Mouse (Mus musculus) liver, embryonic 14.5 days (tissue): ENCODE measurements at regions not wholly inside any gene's neighbourhood (a gene's known extent, or its start where the extent isn't known, plus 50 kb on each side); places are given as distances from the start of the nearest gene placed in this dataset.

ENCODE experiments used
- ATAC-seq: fragments of 200-750 bp; cut with Nextera tagmentation; 2 replicates; pipeline ENCODE4 v1.8.0; 2017; ENCODE audit warnings: moderate number of reproducible peaks, mild to moderate bottlenecking, moderate library complexity; ENCODE audit not compliant: insufficient read depth
- DNase-seq, 3 experiments: peaks; one replicate each; pipeline ENCODE4 v3.0.0-alpha.2; 2012 to 2013; ENCODE audit warnings: low read depth in 3 of 3, low spot score in 3 of 3
- H3K27ac ChIP-seq: fragments of 300-500 bp; sonication (generic); 2 replicates; pipeline ENCODE4 v1.5.1; 2014; ENCODE audit warnings: moderate library complexity, mild to moderate bottlenecking, control low read depth, inconsistent platforms
- H3K27me3 ChIP-seq: fragments of 300-500 bp; sonication (generic); 2 replicates; pipeline ENCODE4 v1.6.1; 2014; ENCODE audit warnings: mild to moderate bottlenecking, low read length, moderate library complexity; ENCODE audit not compliant: control insufficient read depth, insufficient read depth
- H3K36me3 ChIP-seq: fragments of 300-500 bp; sonication (generic); replicated peaks from 2 replicates; pipeline ENCODE4 v1.6.1; 2014; ENCODE audit warnings: low read depth; ENCODE audit not compliant: control insufficient read depth, insufficient read depth
- H3K4me1 ChIP-seq, 2 experiments: fragments of 200-500 bp in 1 of 2; fragments of 300-500 bp in 1 of 2; sonication (generic) in 1 of 2; replicated peaks; 2 replicates each; pipeline ENCODE4 v1.6.1; 2012 to 2014; ENCODE audit warnings: antibody characterized with exemption in 1 of 2, inconsistent platforms in 1 of 2, low read length in 1 of 2; ENCODE audit not compliant: control insufficient read depth in 2 of 2, insufficient read depth in 2 of 2
- H3K4me2 ChIP-seq: fragments of 300-500 bp; sonication (generic); 2 replicates; pipeline ENCODE4 v1.6.1; 2014; ENCODE audit warnings: low read depth, mild to moderate bottlenecking, control low read depth, moderate library complexity
- H3K4me3 ChIP-seq, 2 experiments: fragments of 200-500 bp in 1 of 2; fragments of 300-500 bp in 1 of 2; sonication (generic) in 1 of 2; 2 replicates each; pipeline ENCODE4 v1.5.1; 2012 to 2014; ENCODE audit warnings: low read depth in 2 of 2, low read length in 2 of 2, mild to moderate bottlenecking in 2 of 2, control low read depth in 1 of 2, inconsistent platforms in 1 of 2, moderate library complexity in 1 of 2; ENCODE audit not compliant: insufficient read depth in 1 of 2
- H3K9ac ChIP-seq: fragments of 300-500 bp; sonication (generic); replicated peaks from 2 replicates; pipeline ENCODE4 v1.6.1; 2014; ENCODE audit warnings: mild to moderate bottlenecking, control low read depth, moderate library complexity
- H3K9me3 ChIP-seq: fragments of 300-500 bp; sonication (generic); 2 replicates; pipeline ENCODE4 v1.6.1; 2016; ENCODE audit warnings: low read length, mixed read lengths; ENCODE audit not compliant: control insufficient read depth
- CTCF ChIP-seq: IDR thresholded peaks from 2 replicates; pipeline ENCODE4 v1.5.1; 2016; ENCODE audit warnings: antibody characterized with exemption, low read depth, control low read depth
- EP300 ChIP-seq: IDR thresholded peaks from 2 replicates; pipeline ENCODE4 v1.6.1; 2016; ENCODE audit warnings: antibody characterized with exemption, low read depth
- WGBS: fragments of 180-500 bp; shearing (Covaris S2); extraction: QIAGEN DNeasy Blood & Tissue Kit; methylation state at CpG from one replicate; pipeline ENCODE4 v1.1.7; 2014; ENCODE audit not compliant: insufficient replicate concordance; 5-methylcytosine and 5-hydroxymethylcytosine counted together

DNA sequence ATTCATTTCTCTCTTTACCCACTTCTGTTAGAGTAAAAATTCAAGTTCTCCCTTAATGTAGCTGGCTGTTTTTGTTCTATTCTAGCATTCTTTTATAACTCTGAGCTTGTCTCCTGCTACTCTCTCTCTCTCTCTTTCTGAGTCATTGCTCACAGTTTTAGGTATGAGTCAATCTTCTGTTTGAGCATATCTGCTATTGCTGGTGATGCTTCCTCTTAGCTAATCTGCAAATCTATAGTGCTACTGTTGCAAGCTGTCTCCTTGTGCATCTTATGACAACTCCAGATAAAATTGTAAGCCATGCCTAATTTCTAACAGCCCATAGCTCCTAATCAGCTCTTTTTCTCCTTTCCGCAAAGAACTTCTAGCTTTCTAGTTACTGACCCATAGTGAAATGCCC is 304.5 kb upstream of the Tmem229a start:
- H3K27ac ChIP-seq: no peak overlapping the region
- no peak overlapping the region for H3K4me3 ChIP-seq
- no peak for TF ChIP-seq EP300
- no peak for TF ChIP-seq CTCF
- H3K9me3 ChIP-seq: no peaks in the 10 kb centered on the region
- H3K4me2 ChIP-seq: no peak overlapping the region
- H3K4me1 ChIP-seq: no peaks in the 10 kb centered on the region
- H3K27me3 ChIP-seq: no peaks in the 10 kb centered on the region
- H3K9ac ChIP-seq: no peak overlapping the region
- DNase-seq (no peak), ATAC-seq (no peak)
- WGBS: 75% methylated on average over 1 of the region's 1 CpGs
- no peaks in the 10 kb centered on the region for H3K36me3 ChIP-seq

- no peak for DNase-seq
- Histone ChIP-seq H3K27ac (no peak overlapping the region), H3K4me2 (no peak overlapping the region), H3K9ac (no peak overlapping the region), H3K27me3 (no peaks in the 10 kb centered on the region), H3K9me3 (no peaks in the 10 kb centered on the region), H3K4me3 (no peak overlapping the region), H3K4me1 (no peaks in the 10 kb centered on the region), H3K36me3 (no peaks in the 10 kb centered on the region)
- TF ChIP-seq EP300 (no peak), CTCF (no peak)
- 47% methylated on average over 2 of the region's 2 CpGs for WGBS
- no peak for ATAC-seq
These were observed 299.7 kb upstream of the Tmem229a start for GRCm38 (mm10) chr6:25255762-25256161.

DNA sequence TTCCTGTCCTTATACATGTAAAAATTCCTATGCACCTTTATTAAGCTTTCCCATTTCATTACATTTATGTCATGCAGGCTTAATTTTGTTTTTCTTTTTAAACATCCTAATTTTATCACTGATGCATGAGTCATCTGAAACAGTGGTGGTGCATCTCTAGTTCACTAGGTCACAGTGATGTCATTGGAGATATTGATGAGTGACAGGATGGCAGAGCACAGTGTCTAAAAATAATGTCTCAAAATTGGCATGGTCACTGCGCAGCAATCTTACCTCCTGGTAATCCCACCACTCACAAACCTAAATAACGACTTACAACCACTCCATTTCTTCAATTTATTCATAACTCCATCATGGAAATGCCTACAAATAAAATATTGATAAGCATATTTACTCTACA is 280.9 kb upstream of the Tmem229a start:
- H3K4me2 ChIP-seq: no peak overlapping the region
- no peak for ATAC-seq
- TF ChIP-seq EP300: no peak
- TF ChIP-seq CTCF: no peak
- no peaks in the 10 kb centered on the region for H3K4me1 ChIP-seq
- H3K36me3 ChIP-seq: no peaks in the 10 kb centered on the region
- DNase-seq: no peak
- 51% methylated on average over 2 of the region's 2 CpGs for WGBS
- no peak overlapping the region for H3K9ac ChIP-seq
- no peaks in the 10 kb centered on the region for H3K27me3 ChIP-seq
- H3K9me3 ChIP-seq: no peaks in the 10 kb centered on the region
- H3K4me3 ChIP-seq: no peak overlapping the region
- H3K27ac ChIP-seq: no peak overlapping the region

DNA sequence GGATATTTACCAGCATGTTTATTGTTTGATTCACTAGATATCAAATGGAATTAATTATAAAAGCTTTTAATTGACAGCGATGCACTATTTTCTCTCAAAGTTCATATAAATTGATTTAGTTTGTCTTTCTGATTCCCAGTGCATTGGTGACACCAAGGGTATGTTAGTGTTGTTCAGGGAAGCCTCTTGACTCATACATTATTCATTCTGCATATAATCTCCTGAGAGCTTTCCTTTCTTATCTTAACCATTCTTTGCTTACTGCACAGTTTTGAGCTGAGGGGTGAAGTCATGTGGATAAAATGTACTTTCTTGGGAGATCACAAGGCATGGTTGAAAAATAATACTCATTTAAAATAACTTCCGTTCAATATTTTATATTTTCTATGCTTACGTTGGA is 280.5 kb upstream of the Tmem229a start:
- Histone ChIP-seq H3K4me3 (no peak overlapping the region), H3K4me2 (no peak overlapping the region), H3K27ac (no peak overlapping the region), H3K36me3 (no peaks in the 10 kb centered on the region), H3K27me3 (no peaks in the 10 kb centered on the region), H3K9me3 (no peaks in the 10 kb centered on the region), H3K4me1 (no peaks in the 10 kb centered on the region), H3K9ac (no peak overlapping the region)
- DNase-seq (no peak), ATAC-seq (no peak)
- TF ChIP-seq EP300 (no peak), CTCF (no peak)
- WGBS: 68% methylated on average over 3 of the region's 3 CpGs
